In genomic region chr12:63484087-63484486, GRCm38 (mm10) we compare ENCODE assay signal across 20 mouse cellular contexts.
DNase-seq lines count a peak whose midpoint lies in the region; ATAC-seq and TF ChIP-seq lines count a peak whose summit lies in the region.
"Had no signal": no experiment of that assay in that cellular context is flagged by ENCODE, and none has a peak within 500 bp of the region (broad histone marks: within the 10 kb centered on the region; RNA-seq: fewer than 3 reads in every experiment).

No protein-coding gene starts in this region.

- no peak overlapping the region for H3K27ac ChIP-seq in midbrain, embryonic 12.5 days (replicated peaks)
- no peak overlapping the region for H3K27ac ChIP-seq in midbrain, embryonic 10.5 days (replicated peaks)
- no peak overlapping the region for H3K27ac ChIP-seq in forebrain, postnatal 0 days (ENCODE audit: low read depth, low read length)
- H3K27ac ChIP-seq: embryonic facial prominence, embryonic 10.5 days; embryonic facial prominence, embryonic 12.5 days; forebrain, embryonic 13.5 days; forebrain, embryonic 15.5 days had no signal

- H3K36me3 ChIP-seq in midbrain, embryonic 12.5 days: no peaks in the 10 kb centered on the region
- no peaks in the 10 kb centered on the region for H3K36me3 ChIP-seq in midbrain, embryonic 10.5 days
- no peaks in the 10 kb centered on the region for H3K36me3 ChIP-seq in forebrain, postnatal 0 days (ENCODE audit: insufficient read depth)
- H3K36me3 ChIP-seq: embryonic facial prominence, embryonic 10.5 days; embryonic facial prominence, embryonic 12.5 days; forebrain, embryonic 15.5 days; G1E had no signal

- ATAC-seq in midbrain, embryonic 12.5 days (ENCODE audit: low FRiP score, low read depth): peak; percentile 69
- ATAC-seq in forebrain, postnatal 0 days: no peak
- ATAC-seq: activated CD4-positive, CD25-positive, alpha-beta regulatory T cell, adult 4 months; forebrain, embryonic 13.5 days; forebrain, embryonic 15.5 days; Patski had no signal

- no peak for DNase-seq in midbrain, embryonic 10.5 days (ENCODE audit: low spot score)
- peak; percentile 86 for DNase-seq in ES-CJ7 (ENCODE audit: low read depth, low spot score)
- peak; percentile 89 for DNase-seq in R1 (ENCODE audit: low read depth, low spot score)
- no peak for DNase-seq in gastrocnemius, postnatal 4 days (ENCODE audit: low spot score in 2 of 2)
- no peak for DNase-seq in cerebellum, adult 9-10 months
- DNase-seq in forebrain, postnatal 0 days: no peak
- DNase-seq: adrenal gland, postnatal 10 days; adrenal gland, postnatal 25 days; cerebellum, adult 11 months; cerebellum, adult 18-20 months; cerebellum, postnatal 10 days; cerebellum, postnatal 25 days had no signal

- no peaks in the 10 kb centered on the region for H3K27me3 ChIP-seq in midbrain, embryonic 12.5 days
- H3K27me3 ChIP-seq in midbrain, embryonic 10.5 days (ENCODE audit: low read depth, poor library complexity, severe bottlenecking): no peaks in the 10 kb centered on the region
- H3K27me3 ChIP-seq in forebrain, postnatal 0 days (ENCODE audit: insufficient read depth, low read length): no peaks in the 10 kb centered on the region
- H3K27me3 ChIP-seq: embryonic facial prominence, embryonic 12.5 days; forebrain, embryonic 13.5 days; forebrain, embryonic 15.5 days; Patski had no signal

- no peak for TF ChIP-seq CTCF in forebrain, postnatal 0 days (IDR thresholded peaks at IDR 0.05; ENCODE audit: low read depth)

- H3K4me1 ChIP-seq in midbrain, embryonic 12.5 days: peaks cover 5% of the 10 kb centered on the region; the same call in 1 of the 2 replicates
- H3K4me1 ChIP-seq in midbrain, embryonic 10.5 days: peaks cover 6% of the 10 kb centered on the region
- no peaks in the 10 kb centered on the region for H3K4me1 ChIP-seq in forebrain, postnatal 0 days (ENCODE audit: insufficient read depth)
- H3K4me1 ChIP-seq: embryonic facial prominence, embryonic 10.5 days; embryonic facial prominence, embryonic 12.5 days; forebrain, embryonic 13.5 days; forebrain, embryonic 15.5 days had no signal

- no peak overlapping the region for H3K4me2 ChIP-seq in midbrain, embryonic 12.5 days (replicated peaks)
- no peak overlapping the region for H3K4me2 ChIP-seq in forebrain, postnatal 0 days (ENCODE audit: low read depth)
- H3K4me2 ChIP-seq: embryonic facial prominence, embryonic 12.5 days; forebrain, embryonic 13.5 days; forebrain, embryonic 15.5 days had no signal

- H3K9me3 ChIP-seq in midbrain, embryonic 12.5 days: no peaks in the 10 kb centered on the region
- no peaks in the 10 kb centered on the region for H3K9me3 ChIP-seq in midbrain, embryonic 10.5 days (replicated peaks)
- no peaks in the 10 kb centered on the region for H3K9me3 ChIP-seq in forebrain, postnatal 0 days (ENCODE audit: low read length)
- H3K9me3 ChIP-seq: embryonic facial prominence, embryonic 10.5 days; embryonic facial prominence, embryonic 12.5 days; forebrain, embryonic 13.5 days; forebrain, embryonic 15.5 days; G1E had no signal

- no peak overlapping the region for H3K4me3 ChIP-seq in midbrain, embryonic 12.5 days
- no peak overlapping the region for H3K4me3 ChIP-seq in midbrain, embryonic 10.5 days
- H3K4me3 ChIP-seq in forebrain, postnatal 0 days (ENCODE audit: low read depth, low read length): no peak overlapping the region
- H3K4me3 ChIP-seq: embryonic facial prominence, embryonic 10.5 days; embryonic facial prominence, embryonic 12.5 days; forebrain, embryonic 13.5 days; forebrain, embryonic 15.5 days had no signal

- no peak overlapping the region for H3K9ac ChIP-seq in midbrain, embryonic 12.5 days (replicated peaks)
- H3K9ac ChIP-seq in forebrain, postnatal 0 days: no peak overlapping the region
- H3K9ac ChIP-seq: embryonic facial prominence, embryonic 12.5 days; forebrain, embryonic 13.5 days; forebrain, embryonic 15.5 days had no signal

Comparison
In these comparisons a context has a peak if more than half of its experiments do, and no peak if none do; other contexts are left out.
1. DNase-seq: peak in ES-CJ7 (single experiment) and R1 (single experiment); none in midbrain, embryonic 10.5 days (single experiment), gastrocnemius, postnatal 4 days (0 of 2), cerebellum, adult 9-10 months (single experiment) and forebrain, postnatal 0 days (single experiment).